Mouse (Mus musculus) ZHBTc4 (cell line): ENCODE results near the gene Galnt18.

Experiments used
- DNase-seq: peaks from one replicate; pipeline ENCODE4 v3.0.0-alpha.2; 2011; ENCODE audit warnings: low read depth, low spot score

The Galnt18 gene

GRCm38 (mm10) chr7:111486811-111487333 lies 292.9 kb downstream of the Galnt18 start:
- no peak for DNase-seq

GRCm38 (mm10) chr7:111483896-111484295 lies 295.9 kb downstream of the Galnt18 start:
- no peak for DNase-seq

GRCm38 (mm10) chr7:111483321-111483720 lies 296.5 kb downstream of the Galnt18 start:
- DNase-seq = no peak

GRCm38 (mm10) chr7:111467715-111468114 lies 312.1 kb downstream of the Galnt18 start:
- DNase-seq = no peak

- no peak for DNase-seq
Measured at GRCm38 (mm10) chr7:111466720-111467119, 313.1 kb downstream of the Galnt18 start.

- DNase-seq = no peak
Measured at GRCm38 (mm10) chr7:111466121-111466520, 313.7 kb downstream of the Galnt18 start.

GRCm38 (mm10) chr7:111459716-111460115 lies 320.1 kb downstream of the Galnt18 start:
- DNase-seq = peak; percentile 19

GRCm38 (mm10) chr7:111456007-111456406 lies 323.8 kb downstream of the Galnt18 start:
- DNase-seq = no peak

- no peak for DNase-seq
Measured at GRCm38 (mm10) chr7:111455541-111455940, 324.2 kb downstream of the Galnt18 start.

- no peak for DNase-seq
Measured at GRCm38 (mm10) chr7:111452000-111452399, 327.8 kb downstream of the Galnt18 start.

GRCm38 (mm10) chr7:111450286-111451095 lies 329.3 kb downstream of the Galnt18 start:
- no peak for DNase-seq

- DNase-seq = no peak
Measured at GRCm38 (mm10) chr7:111433173-111433572, 346.6 kb downstream of the Galnt18 start.

- DNase-seq = no peak
Measured at GRCm38 (mm10) chr7:111427392-111427791, 352.4 kb downstream of the Galnt18 start.
